Mouse (Mus musculus) T-helper 2 cell (primary cell): ENCODE data around the gene Cep57l1.

Experiments
- in situ Hi-C: fragments of 300-600 bp; cut with MboI, MseI; formaldehyde crosslinking; loops from one replicate; pipeline ENCODE4 v1.15.1; 2025; ENCODE audit warnings: high pct_unique_total_duplicates

Cep57l1 gene

GRCm38 (mm10) chr10:41809771-41810563 is at the start of gene Cep57l1, which contains the start of gene Sesn1:
Gene Cep57l1, minus strand, starts transcription at chr10:41809871.
Gene Sesn1, plus strand, starts transcription at chr10:41809935.
- in situ Hi-C loops = loop anchor here (5.0 to 25.0 kb wide), 3 partner anchors 72 to 677 kb away; partner anchors contain the start of genes Afg1l and Foxo3

GRCm38 (mm10) chr10:41848721-41849120 is 39.0 kb upstream of the Cep57l1 start:
- in situ Hi-C loops = no loop called here

DNA sequence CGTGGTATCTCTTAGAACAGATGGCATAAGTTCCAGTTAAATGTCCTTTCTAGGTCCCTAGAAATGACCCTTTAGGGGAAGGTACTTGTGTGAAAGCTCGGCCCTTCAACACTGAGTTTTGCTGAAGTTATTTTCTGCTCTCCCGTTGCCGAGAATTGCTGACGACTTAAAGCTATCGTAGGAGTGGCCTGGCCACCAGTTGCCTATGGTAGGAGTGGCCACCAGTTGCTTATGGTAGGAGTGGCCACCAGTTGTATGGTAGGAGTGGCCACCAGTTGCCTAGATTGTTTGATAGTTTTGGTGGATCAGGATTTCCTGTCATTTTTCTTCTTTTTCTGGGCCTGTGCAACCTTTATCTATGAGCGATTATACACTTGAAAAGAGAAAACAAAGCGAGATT is 38.1 kb upstream of the Cep57l1 start:
- in situ Hi-C loops = no loop called here

DNA sequence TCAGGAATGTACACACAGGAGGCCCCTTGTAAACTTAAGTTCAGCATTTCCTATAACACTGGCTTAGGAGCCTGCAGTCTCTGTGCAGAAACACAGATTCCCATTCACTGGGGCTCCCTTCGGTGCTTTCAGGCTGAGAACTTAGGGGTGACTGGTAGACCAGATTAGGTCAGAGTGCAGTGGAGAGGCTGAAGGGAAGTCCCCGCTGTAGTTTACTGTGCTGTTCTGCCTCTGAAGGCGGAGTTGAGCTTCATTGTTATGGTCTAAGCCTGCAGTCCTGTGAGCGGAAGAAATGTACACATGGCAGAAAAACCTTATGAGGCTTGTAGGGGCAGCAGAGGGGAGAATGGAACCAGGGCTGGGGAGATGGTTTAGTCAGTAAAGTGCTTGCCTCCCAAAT is 29.2 kb upstream of the Cep57l1 start:
- in situ Hi-C loops = loop anchor here (10.0 kb wide), 2 partner anchors 146 to 456 kb away; no protein-coding TSS in a partner anchor

DNA sequence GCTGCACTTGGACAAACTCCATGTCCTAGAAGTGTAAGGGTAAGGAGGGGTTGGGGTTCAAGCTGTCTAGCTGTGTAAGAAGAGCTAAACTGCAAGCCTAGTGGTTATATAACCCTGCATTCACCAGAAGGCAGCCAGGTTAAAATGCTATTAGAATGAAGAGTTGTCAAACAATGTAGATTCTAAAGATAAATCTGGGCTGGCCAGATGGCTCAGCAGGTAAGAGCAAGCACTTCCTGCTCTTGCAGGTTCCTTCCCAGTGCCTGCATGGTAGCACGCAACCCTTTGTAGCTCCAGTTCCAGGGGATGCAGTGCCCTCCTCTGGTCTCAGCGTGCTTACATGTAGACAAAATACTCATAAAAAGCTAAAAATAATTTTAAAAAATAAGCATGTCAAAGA is 24.5 kb upstream of the Cep57l1 start:
- in situ Hi-C loops = loop anchor here (5.0 to 10.0 kb wide), 3 partner anchors 93 to 461 kb away; no protein-coding TSS in a partner anchor

DNA sequence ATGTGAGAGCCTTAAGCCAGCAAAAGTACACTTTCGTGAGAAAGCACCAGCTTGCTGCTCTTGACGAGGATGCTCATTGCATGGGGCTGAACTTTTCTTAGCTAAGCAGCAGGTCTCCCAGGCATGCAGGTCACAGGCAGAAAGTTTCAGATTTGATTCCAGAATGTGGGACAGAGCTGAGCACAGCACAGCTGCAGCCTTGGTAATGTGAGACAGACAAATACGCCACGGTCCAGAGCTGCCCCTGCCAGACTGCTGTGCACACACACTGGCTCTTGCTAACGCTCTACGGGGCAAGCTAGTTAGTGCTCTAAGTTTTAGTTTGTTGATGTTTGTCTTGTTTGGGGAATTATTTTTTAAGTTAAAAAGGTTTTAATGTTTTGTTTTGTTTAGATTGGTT is 22.5 kb upstream of the Cep57l1 start:
- in situ Hi-C loops = loop anchor here (5.0 to 10.0 kb wide), 3 partner anchors 95 to 463 kb away; no protein-coding TSS in a partner anchor

- in situ Hi-C loops = loop anchor here (5.0 to 10.0 kb wide), 3 partner anchors 96 to 464 kb away; no protein-coding TSS in a partner anchor
Observed at GRCm38 (mm10) chr10:41830851-41831522, 21.3 kb upstream of the Cep57l1 start.

DNA sequence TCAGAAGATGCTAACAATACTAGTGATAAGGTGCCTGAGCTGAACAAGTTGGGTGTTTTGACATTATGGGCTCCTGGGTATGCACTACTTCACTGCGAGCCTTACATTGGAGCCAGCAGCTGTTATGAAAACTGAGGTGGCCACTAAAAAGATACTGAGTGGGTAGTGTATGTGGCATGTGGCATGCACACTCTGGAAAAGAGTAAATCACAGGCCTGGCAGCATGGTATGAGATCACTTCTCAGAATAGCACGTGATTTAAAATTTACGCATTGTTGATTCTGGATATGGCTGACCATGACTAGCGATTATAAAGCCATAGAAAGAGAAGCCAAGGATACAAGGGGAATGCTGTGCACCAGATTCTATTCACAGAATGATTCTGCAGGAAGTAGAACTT is 20.8 kb upstream of the Cep57l1 start:
- in situ Hi-C loops = loop anchor here (5.0 to 10.0 kb wide), 3 partner anchors 97 to 464 kb away; no protein-coding TSS in a partner anchor

GRCm38 (mm10) chr10:41829980-41830379 is 20.3 kb upstream of the Cep57l1 start:
- in situ Hi-C loops = loop anchor here (5.0 to 10.0 kb wide), 3 partner anchors 97 to 465 kb away; no protein-coding TSS in a partner anchor

- in situ Hi-C loops = no loop called here
Observed at GRCm38 (mm10) chr10:41829191-41829590, 19.5 kb upstream of the Cep57l1 start.

DNA sequence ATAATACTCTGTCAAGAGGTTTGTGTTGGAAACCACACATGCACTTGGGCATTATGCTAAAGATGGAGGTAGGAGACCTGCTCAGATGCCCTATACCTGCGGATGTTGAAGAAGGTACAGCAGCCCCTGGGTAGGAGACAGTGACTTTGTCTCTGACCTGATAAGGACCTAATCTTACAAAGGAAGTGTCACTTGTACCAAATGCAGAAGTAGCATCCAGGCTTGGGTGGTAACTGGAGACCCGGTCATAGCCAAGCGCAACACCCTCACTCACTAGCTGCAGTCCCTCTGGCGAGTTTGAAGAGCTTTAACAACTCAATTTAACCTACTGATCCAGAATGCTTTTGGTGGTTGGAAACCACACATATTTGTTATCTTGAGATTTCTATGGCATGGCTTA is 18.1 kb upstream of the Cep57l1 start:
- in situ Hi-C loops = no loop called here

GRCm38 (mm10) chr10:41826526-41827116 is 16.9 kb upstream of the Cep57l1 start:
- in situ Hi-C loops = no loop called here

DNA sequence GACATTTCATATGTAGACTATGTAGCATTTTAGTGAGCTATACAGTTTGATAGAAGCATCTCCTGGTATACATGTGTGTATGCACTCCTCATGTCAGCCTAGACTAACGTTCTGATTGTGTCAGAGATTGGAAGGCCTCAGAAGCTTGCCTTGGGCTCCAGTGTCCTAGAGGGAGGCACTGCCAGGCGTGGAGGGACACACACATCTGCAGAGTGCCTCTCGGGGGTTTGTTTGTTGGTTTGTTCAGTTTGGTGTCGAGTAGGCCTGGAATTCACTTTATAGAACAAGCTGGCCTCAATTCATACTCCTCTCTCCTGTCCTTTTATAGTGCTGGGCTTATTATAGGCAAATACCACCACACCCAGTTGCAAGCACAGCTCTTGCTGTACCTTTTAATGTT is 16.3 kb upstream of the Cep57l1 start:
- in situ Hi-C loops = no loop called here

DNA sequence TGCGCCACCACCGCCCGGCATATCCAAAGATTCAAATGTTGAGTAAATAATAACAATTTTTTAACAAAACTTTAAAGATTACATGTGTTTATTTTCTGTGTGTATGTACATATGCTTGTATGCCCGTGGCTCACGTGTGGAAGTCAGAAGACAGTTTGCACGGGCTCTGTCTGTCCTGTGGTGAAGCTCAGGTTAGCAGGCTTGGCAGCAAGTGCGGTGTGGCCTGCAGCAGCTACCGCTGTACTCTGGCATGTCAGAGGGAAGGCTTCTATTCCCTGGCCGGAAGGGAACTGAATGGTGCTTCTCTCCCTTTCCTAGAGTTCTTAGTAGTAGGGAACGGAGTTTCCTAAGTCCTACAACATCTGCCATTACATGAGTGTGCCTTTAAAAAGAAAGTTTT is 15.4 kb upstream of the Cep57l1 start:
- in situ Hi-C loops = no loop called here

DNA sequence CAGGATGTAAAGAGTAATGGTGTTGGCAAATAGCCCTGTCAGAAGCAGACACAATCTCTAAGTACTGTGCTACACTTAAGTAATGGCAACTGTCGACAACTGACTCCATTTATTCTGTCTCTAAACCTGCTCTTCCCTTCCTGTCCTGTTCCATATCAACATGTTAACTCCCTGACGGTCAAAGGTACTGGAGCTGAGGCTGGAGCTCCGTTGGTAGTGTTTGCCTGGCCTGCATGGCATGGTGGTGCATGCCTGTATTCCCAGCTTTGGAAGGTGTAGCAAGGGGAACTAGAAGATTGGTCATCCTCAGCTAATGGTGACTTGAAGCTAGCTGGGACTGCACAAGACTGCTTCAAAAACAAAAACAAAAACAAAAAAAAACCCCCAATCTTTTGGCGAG is 14.2 kb upstream of the Cep57l1 start:
- in situ Hi-C loops = loop anchor here (25.0 kb wide), 1 partner anchor 663 kb away; the partner anchor contains the start of gene Afg1l

DNA sequence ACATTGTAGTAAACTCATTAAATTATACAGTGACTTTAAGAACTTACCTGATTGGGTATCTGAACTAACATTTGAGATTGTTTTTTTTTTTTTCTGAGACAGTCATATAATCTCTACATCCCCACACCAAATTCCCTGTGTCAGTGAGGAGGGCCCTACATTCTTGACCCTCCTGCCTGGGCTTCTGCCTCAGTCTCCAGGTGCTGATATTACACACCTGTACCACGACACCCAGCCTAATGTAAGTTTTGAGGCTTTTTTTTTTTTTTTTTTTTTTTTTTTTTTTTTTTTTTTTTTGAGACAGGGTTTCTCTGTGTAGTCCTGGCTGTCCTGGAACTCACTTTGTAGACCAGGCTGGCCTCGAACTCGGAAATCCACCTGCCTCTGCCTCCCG is 13.6 kb upstream of the Cep57l1 start:
- in situ Hi-C loops = loop anchor here (25.0 kb wide), 1 partner anchor 664 kb away; the partner anchor contains the start of gene Afg1l

DNA sequence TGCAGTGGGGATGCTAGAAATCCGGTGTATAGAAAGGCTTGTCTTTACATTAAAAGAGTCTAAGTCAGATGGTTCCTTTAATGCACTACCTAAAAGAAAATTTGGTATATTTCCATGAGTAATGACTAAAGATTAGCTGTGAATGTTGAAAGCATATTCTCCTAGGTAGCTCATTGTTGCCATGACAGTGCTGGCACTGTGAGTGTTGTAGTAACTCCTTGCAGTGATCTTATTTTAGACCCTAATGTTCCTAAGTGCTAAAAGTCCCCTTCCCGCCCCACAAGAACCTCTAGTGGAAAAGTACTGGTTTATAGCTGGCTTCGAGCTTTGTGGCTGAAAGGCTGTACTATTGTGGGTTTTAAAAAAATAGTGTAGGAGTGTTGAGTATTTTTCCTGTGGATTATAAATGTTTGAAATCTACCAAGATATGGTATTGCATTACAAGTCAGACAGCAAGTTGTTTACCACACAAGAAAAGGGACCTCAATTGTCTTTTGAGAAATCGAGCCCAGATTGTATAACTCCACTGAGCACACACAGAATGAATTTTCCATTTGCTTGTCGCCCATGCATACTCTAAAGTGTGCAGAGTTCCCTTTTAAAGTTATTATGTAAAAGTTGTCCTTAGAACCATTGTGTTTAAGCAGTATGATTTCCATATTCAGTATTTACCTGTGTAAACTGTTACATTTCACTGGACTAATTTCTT is 13.1 kb upstream of the Cep57l1 start:
- in situ Hi-C loops = loop anchor here (25.0 kb wide), 1 partner anchor 665 kb away; the partner anchor contains the start of gene Afg1l

- in situ Hi-C loops = loop anchor here (25.0 kb wide), 1 partner anchor 666 kb away; the partner anchor contains the start of gene Afg1l
Observed at GRCm38 (mm10) chr10:41821171-41821570, 11.5 kb upstream of the Cep57l1 start.

- in situ Hi-C loops = loop anchor here (25.0 kb wide), 1 partner anchor 667 kb away; the partner anchor contains the start of gene Afg1l
Observed at GRCm38 (mm10) chr10:41820401-41820800, 10.7 kb upstream of the Cep57l1 start.

DNA sequence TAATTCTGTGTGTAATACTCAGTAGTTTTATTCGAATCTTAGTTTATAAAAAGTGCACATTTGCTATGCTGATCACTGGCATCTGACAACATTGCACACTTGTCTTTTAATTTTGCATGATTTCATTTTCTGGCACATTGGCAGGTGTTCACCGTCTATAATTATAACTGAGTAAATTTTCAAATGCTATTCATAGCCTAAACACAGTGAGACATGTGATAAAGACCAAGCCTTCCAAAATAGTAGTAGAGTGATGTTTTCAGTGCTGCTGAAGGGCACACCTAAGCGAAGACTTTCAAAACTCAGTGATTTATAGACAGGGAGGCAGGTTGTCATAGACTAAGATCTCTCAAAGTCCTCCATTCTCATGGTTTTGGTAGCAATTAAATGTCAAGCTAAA is 9.6 kb upstream of the Cep57l1 start:
- in situ Hi-C loops = loop anchor here (25.0 kb wide), 1 partner anchor 668 kb away; the partner anchor contains the start of gene Afg1l

DNA sequence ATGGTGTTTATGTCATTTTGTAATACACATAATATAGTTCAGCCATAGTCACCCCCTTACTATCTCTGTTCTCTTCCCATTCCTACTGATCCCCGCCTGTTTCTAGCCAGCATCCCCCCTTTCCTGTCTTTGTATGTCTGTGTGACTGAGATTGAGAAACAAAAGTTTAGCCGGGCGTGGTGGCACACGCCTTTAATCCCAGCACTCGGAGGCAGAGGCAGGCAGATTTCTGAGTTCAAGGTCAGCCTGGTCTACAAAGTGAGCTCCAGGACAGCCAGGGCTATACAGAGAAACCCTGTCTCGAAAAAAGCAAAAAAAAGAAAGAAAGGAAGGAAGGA is 9.0 kb upstream of the Cep57l1 start:
- in situ Hi-C loops = loop anchor here (25.0 kb wide), 1 partner anchor 669 kb away; the partner anchor contains the start of gene Afg1l
